Mouse (Mus musculus): ENCODE results near the gene Atp10b. TPM values are rescaled to one million over a fixed set of nuclear protein-coding genes. Genes with fewer than 3 reads are reported as not detected.

Gene Atp10b
- polyA plus RNA-seq, 1 experiment, result 0.31 TPM

DNA sequence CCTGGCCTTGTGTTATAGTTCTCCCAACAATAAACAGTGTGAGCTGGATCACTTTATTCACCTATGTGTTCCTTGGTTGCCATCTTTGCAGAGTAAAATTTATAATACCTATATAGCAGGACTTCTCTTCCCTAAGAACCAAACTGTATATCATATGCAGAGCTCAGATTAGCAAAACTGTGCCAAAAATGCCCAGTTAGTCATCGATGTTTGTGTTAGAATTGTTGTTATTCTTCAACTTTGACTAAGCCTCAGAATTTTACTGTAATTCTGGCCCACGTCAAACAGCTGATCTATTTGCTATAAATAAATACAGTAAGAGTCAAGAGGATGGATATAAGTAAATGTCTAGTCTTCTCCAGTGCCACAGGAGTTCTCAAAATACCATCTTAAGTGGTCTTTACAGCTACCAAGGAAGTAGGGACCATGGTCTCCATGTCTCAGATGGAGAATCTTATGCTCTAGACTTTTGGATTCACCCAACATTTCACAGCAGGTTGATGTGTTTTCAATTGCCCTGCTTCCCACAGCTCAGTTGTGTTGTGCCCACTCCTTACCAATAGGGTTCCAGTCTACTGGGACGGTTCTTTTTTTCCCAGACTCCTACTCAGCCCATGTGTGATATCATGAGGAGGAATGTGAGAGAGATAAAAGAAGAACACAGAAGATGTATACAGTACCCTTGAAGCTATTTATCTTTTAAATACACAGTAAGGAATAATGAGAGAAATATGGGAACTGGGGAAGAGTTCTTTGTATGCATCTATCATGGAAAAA lies 40.3 kb downstream of the Atp10b start:
- DNase-seq, result no peak
- WGBS, result 80% methylated on average over 3 of the region's 3 CpGs
- TF ChIP-seq POLR2A (IDR thresholded peaks at IDR 0.05; ENCODE audit: borderline replicate concordance, extremely low read depth, low read depth, low read length) (no peak), CTCF (IDR thresholded peaks at IDR 0.05; ENCODE audit: insufficient read depth, low read length) (no peak)
- Histone ChIP-seq H3K4me3 (replicated peaks; ENCODE audit: extremely low read depth, low read depth, low read length) (no peak overlapping the region), H3K4me1 (ENCODE audit: control insufficient read depth, insufficient read depth, low read length) (no peaks in the 10 kb centered on the region)

DNA sequence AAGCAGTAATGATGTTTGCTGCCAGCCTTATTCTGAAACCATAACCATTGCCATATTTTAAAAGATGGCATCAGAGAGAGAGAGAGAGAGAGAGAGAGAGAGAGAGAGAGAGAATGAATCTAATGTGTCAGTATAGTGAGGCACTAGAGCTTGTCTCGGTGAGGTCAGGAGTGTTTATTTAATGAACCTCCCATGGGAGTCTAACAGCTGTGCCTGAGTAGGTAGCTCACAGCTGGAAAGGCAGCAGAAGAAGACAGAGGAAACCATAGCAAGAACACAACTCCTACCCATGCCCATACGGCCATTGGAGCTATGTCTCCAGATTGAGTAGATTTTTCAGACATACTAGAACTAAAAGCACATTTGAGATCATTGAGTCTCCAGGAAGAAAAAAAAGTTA lies 49.1 kb downstream of the Atp10b start:
- DNase-seq, result no peak
- Histone ChIP-seq H3K4me3 (replicated peaks; ENCODE audit: extremely low read depth, low read depth, low read length) (no peak overlapping the region), H3K4me1 (ENCODE audit: control insufficient read depth, insufficient read depth, low read length) (no peaks in the 10 kb centered on the region)
- TF ChIP-seq CTCF (IDR thresholded peaks at IDR 0.05; ENCODE audit: insufficient read depth, low read length) (no peak), POLR2A (IDR thresholded peaks at IDR 0.05; ENCODE audit: borderline replicate concordance, extremely low read depth, low read depth, low read length) (no peak)
- 60% methylated on average over 2 of the region's 2 CpGs for WGBS

DNA sequence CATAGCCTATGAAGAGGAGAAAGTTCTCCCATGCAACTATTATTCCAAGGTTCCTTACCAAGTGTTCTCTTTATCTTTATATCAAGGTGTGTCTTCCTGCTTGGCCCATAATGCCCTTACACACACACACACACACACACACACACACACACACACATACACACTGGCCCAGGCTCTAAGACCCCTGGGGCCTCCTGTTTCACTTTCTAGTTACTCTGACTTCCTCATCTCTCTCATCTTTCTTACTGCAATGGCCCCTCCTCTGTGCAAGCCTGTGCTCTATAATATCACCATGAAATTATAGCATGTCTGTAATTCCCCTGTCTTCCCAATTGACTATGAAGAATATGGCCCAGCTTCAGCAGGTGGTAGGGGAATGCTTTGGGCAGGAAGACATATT lies 49.7 kb downstream of the Atp10b start:
- no peak for DNase-seq
- H3K4me3 ChIP-seq (replicated peaks; ENCODE audit: extremely low read depth, low read depth, low read length), result no peak overlapping the region
- TF ChIP-seq CTCF (IDR thresholded peaks at IDR 0.05; ENCODE audit: insufficient read depth, low read length) (no peak), POLR2A (IDR thresholded peaks at IDR 0.05; ENCODE audit: borderline replicate concordance, extremely low read depth, low read depth, low read length) (no peak)

DNA sequence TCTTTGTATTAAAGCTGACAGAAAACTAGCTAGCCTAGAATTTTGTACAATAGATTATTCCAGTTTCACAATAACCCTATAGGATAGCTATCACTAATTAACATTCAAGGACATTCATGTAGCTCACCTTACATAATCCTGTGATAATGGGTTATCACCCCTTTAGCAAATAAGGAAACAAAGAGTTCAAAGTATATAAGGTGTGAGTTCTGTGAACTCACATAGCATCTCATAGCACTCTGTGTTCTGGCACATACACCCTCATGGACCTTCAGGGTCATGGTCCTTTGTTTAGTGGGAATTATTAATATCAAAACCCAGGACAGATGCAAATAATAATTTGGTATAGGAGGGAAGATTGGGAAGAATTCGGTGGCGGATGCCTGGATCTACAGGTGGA lies 50.4 kb downstream of the Atp10b start:
- WGBS, result 88% methylated on average over 2 of the region's 2 CpGs
- no peaks in the 10 kb centered on the region for H3K4me1 ChIP-seq (ENCODE audit: control insufficient read depth, insufficient read depth, low read length)
- DNase-seq, result no peak
- H3K4me3 ChIP-seq (replicated peaks; ENCODE audit: extremely low read depth, low read depth, low read length), result no peak overlapping the region
- TF ChIP-seq CTCF (IDR thresholded peaks at IDR 0.05; ENCODE audit: insufficient read depth, low read length), result no peak
- no peak for TF ChIP-seq POLR2A (IDR thresholded peaks at IDR 0.05; ENCODE audit: borderline replicate concordance, extremely low read depth, low read depth, low read length)

More for the DNA sequence above, 49.7 kb downstream of the Atp10b start:
- H3K4me1 ChIP-seq (ENCODE audit: control insufficient read depth, insufficient read depth, low read length), result no peaks in the 10 kb centered on the region

DNA sequence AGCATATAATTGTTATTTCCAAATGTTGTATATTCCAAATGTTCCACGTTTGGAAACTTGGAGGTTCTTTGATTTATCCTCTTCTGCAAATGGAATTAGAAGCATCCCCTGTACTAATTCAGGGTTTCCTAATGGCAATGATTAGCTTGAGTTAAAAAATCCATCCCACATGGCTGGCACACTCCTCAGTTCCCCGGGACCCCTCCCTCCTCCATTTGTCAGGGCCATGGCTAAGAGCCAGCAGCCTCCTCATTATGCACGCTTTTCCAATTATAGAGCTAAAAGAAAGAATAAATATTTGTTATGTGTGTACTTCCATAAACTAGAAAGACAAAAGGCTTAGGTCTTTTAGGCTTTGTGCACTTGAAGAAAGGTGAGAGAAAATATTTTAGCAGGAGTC lies 53.9 kb downstream of the Atp10b start:
- 50% methylated on average over 3 of the region's 3 CpGs for WGBS
- no peak for TF ChIP-seq CTCF (IDR thresholded peaks at IDR 0.05; ENCODE audit: insufficient read depth, low read length)
- no peak for TF ChIP-seq POLR2A (IDR thresholded peaks at IDR 0.05; ENCODE audit: borderline replicate concordance, extremely low read depth, low read depth, low read length)
- H3K4me1 ChIP-seq (ENCODE audit: control insufficient read depth, insufficient read depth, low read length), result no peaks in the 10 kb centered on the region
- DNase-seq, result no peak
- no peak overlapping the region for H3K4me3 ChIP-seq (replicated peaks; ENCODE audit: extremely low read depth, low read depth, low read length)

DNA sequence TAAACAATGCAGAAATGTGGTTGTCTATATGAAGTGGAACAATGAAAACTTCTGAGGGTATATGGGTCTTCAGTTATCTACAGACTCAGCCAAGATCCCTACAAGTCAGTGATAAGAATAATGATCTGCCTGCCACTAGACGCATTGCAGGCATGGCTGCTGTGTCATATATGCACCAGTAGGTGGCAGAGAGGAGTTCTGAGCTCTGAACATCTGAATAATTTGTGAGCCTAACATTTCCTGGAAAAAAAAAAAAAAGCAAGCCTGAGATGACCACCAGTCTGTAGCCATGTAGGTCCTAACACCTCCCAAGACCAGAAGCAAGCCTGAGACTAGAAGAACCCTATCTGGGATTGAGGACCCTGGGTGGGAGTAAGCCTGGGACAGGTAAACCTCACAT lies 63.5 kb downstream of the Atp10b start:
- DNase-seq, result no peak
- no peak overlapping the region for H3K4me3 ChIP-seq (replicated peaks; ENCODE audit: extremely low read depth, low read depth, low read length)
- TF ChIP-seq CTCF (IDR thresholded peaks at IDR 0.05; ENCODE audit: insufficient read depth, low read length) (peak; percentile 63), POLR2A (IDR thresholded peaks at IDR 0.05; ENCODE audit: borderline replicate concordance, extremely low read depth, low read depth, low read length) (no peak)
- H3K4me1 ChIP-seq (ENCODE audit: control insufficient read depth, insufficient read depth, low read length), result peaks cover 2% of the 10 kb centered on the region; the same call in 1 of the 2 replicates
- WGBS, result 15% methylated on average over 1 of the region's 1 CpGs

DNA sequence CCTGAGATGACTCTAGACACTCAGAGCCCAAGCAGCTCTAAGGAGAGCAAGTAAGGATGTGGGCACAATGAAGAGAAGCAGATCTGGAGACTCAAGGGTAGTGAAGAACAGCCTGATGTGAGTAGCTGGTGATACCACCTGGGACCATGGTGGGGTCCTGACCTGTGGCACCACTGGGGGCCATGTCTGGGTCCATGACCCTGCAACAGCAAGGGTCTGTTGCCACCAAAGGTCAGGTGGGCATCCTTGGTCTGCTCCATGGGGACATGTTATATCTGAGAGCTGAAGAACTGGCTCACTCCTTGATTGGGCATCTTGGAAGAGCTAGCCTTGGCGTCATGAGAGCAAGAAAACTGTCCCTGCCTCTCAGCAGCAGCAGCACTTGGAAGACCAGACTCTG lies 64.1 kb downstream of the Atp10b start:
- 94% methylated on average over 1 of the region's 1 CpGs for WGBS
- Histone ChIP-seq H3K4me3 (replicated peaks; ENCODE audit: extremely low read depth, low read depth, low read length) (no peak overlapping the region), H3K4me1 (ENCODE audit: control insufficient read depth, insufficient read depth, low read length) (peaks cover 2% of the 10 kb centered on the region; the same call in 1 of the 2 replicates)

DNA sequence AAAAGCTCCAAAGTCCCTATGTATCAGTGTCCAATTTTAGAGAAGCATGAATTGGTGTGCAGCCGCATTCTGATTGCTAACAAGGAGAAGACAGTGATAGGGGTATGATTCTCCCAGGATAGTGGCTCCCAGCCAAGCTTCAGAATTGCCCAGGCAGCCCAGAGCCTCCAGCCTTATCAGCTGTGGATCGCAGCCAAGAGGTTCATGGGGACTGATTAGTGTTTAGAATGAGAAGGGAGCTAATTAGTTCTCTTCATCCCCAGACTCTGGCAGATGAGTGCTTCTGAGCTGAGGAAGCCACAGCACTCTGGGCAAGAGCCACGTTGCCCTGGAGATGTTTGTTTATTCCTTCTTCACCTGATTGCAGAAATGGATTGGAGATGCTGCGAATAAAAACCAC lies 67.3 kb downstream of the Atp10b start:
- no peak for DNase-seq
- H3K4me3 ChIP-seq (replicated peaks; ENCODE audit: extremely low read depth, low read depth, low read length), result no peak overlapping the region
- TF ChIP-seq CTCF (IDR thresholded peaks at IDR 0.05; ENCODE audit: insufficient read depth, low read length) (no peak), POLR2A (IDR thresholded peaks at IDR 0.05; ENCODE audit: borderline replicate concordance, extremely low read depth, low read depth, low read length) (no peak)
- WGBS, result 18% methylated on average over 4 of the region's 4 CpGs
- H3K4me1 ChIP-seq (ENCODE audit: control insufficient read depth, insufficient read depth, low read length), result peaks cover 2% of the 10 kb centered on the region; the same call in 1 of the 2 replicates

More for the DNA sequence above, 64.1 kb downstream of the Atp10b start:
- no peak for TF ChIP-seq CTCF (IDR thresholded peaks at IDR 0.05; ENCODE audit: insufficient read depth, low read length)
- no peak for TF ChIP-seq POLR2A (IDR thresholded peaks at IDR 0.05; ENCODE audit: borderline replicate concordance, extremely low read depth, low read depth, low read length)
- no peak for DNase-seq

DNA sequence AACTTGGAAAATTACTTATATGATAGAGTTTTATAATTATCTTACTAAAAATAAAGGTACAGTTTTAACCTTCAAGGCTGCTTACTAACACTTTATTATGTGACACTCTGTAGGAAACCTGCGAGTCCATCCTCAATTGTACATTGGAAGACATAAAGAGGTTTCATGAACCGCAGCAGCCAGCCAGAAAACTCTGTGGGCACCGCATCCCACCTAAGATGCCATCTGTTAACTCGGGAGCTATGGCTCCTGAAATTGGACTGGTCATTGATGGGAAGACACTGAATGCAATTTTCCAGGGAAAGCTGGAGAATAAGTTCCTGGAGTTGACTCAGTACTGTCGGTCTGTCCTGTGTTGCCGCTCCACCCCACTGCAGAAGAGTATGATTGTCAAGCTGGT lies 80.6 kb downstream of the Atp10b start:
- DNase-seq, result no peak
- Histone ChIP-seq H3K4me1 (ENCODE audit: control insufficient read depth, insufficient read depth, low read length) (no peaks in the 10 kb centered on the region), H3K4me3 (replicated peaks; ENCODE audit: extremely low read depth, low read depth, low read length) (no peak overlapping the region)
- TF ChIP-seq CTCF (IDR thresholded peaks at IDR 0.05; ENCODE audit: insufficient read depth, low read length), result no peak
- no peak for TF ChIP-seq POLR2A (IDR thresholded peaks at IDR 0.05; ENCODE audit: borderline replicate concordance, extremely low read depth, low read depth, low read length)
- WGBS, result 97% methylated on average over 6 of the region's 6 CpGs

DNA sequence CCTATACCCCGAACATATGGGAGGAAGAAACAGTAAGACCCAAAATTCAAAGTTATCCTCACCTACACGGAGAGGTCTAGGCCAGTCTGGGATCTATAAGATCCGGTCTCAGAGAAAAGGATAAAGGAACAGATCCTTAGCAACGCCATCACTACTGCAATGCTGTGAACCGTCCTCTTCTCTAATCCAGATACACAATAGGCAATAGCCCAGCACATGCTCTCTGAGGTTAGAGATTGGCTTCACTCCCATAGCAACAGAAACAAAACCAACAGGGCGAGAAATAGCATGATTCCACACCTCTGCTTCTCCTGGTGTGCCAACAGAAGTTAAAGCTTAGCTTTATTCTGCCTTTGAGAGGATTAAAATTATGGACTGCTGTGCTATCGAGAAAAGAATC lies 82.4 kb downstream of the Atp10b start:
- WGBS, result 81% methylated on average over 7 of the region's 7 CpGs
- Histone ChIP-seq H3K4me3 (replicated peaks; ENCODE audit: extremely low read depth, low read depth, low read length) (no peak overlapping the region), H3K4me1 (ENCODE audit: control insufficient read depth, insufficient read depth, low read length) (no peaks in the 10 kb centered on the region)
- no peak for DNase-seq
- TF ChIP-seq POLR2A (IDR thresholded peaks at IDR 0.05; ENCODE audit: borderline replicate concordance, extremely low read depth, low read depth, low read length) (no peak), CTCF (IDR thresholded peaks at IDR 0.05; ENCODE audit: insufficient read depth, low read length) (no peak)

Data from lung, adult 2 months (tissue).